Mouse (Mus musculus) midbrain, embryonic 10.5 days (tissue): ENCODE measurements around the gene Crb3. TPM values are rescaled to one million over a fixed set of nuclear protein-coding genes. Genes with fewer than 3 reads are reported as not detected.

Source experiments
- polyA plus RNA-seq: library from polyadenylated mRNA; unstranded; fragments of >200 nt; fragmentation: Nextera tagmentation; extraction: Ambion mirVana; gene quantifications from 2 replicates; pipeline ENCODE4 v1.2.1, GENCODE M21; 2016

Crb3 gene
- polyA plus RNA-seq, 1 experiment from 2014 or later, result 1.5 TPM

Other genes starting within 250 kb of the Crb3 start
- 9.8 TPM in 2 replicates for gene Rfx2, start 228.1 kb upstream of the Crb3 start, polyA plus RNA-seq
- gene Acsbg2, start 184.7 kb upstream of the Crb3 start, polyA plus RNA-seq, result not detected in 2 replicates
- gene 1700061G19Rik, start 183.6 kb upstream of the Crb3 start, polyA plus RNA-seq, result 0.48 and 0.66 TPM in 2 replicates
- 67.7 and 77.8 TPM in 2 replicates for gene Mllt1, start 123.7 kb upstream of the Crb3 start, polyA plus RNA-seq
- gene Acer1, start 77.0 kb upstream of the Crb3 start, polyA plus RNA-seq, result not detected in 2 replicates
- 173 and 174 TPM in 2 replicates for gene Clpp, start 68.8 kb upstream of the Crb3 start, polyA plus RNA-seq
- gene Alkbh7, start 61.8 kb upstream of the Crb3 start, polyA plus RNA-seq, result 40.2 and 41.3 TPM in 2 replicates
- 0.76 and 0.94 TPM in 2 replicates for gene Pspn, start 59.1 kb upstream of the Crb3 start, polyA plus RNA-seq
- gene Gtf2f1, start 47.8 kb upstream of the Crb3 start, polyA plus RNA-seq, result 81.2 and 83.3 TPM in 2 replicates
- gene Gm17949, start 47.6 kb upstream of the Crb3 start, polyA plus RNA-seq, result 0.39 and 0.52 TPM in 2 replicates
- gene Khsrp, start 27.6 kb upstream of the Crb3 start, polyA plus RNA-seq, result 45.4 and 53.7 TPM in 2 replicates
- 0.10 TPM in 1 of 2 replicates, not detected in the other for gene Slc25a41, start 17.5 kb upstream of the Crb3 start, polyA plus RNA-seq
- gene Slc25a23, start 758 bp downstream of the Crb3 start, polyA plus RNA-seq, result 10.4 and 12.6 TPM in 2 replicates
- gene Dennd1c, start 19.4 kb downstream of the Crb3 start, polyA plus RNA-seq, result 1.5 and 2.3 TPM in 2 replicates
- 68.7 and 128 TPM in 2 replicates for gene Tubb4a, start 28.7 kb downstream of the Crb3 start, polyA plus RNA-seq
- 11.7 and 12.3 TPM in 2 replicates for gene Tnfsf9, start 46.2 kb downstream of the Crb3 start, polyA plus RNA-seq
- gene Cd70, start 90.7 kb downstream of the Crb3 start, polyA plus RNA-seq, result 0.27 TPM in 1 of 2 replicates, not detected in the other
- gene Tnfsf14, start 135.1 kb downstream of the Crb3 start, polyA plus RNA-seq, result 0.06 and 0.21 TPM in 2 replicates
- 0.07 TPM in 1 of 2 replicates, not detected in the other for gene C3, start 169.0 kb downstream of the Crb3 start, polyA plus RNA-seq
- 23.9 and 26.0 TPM in 2 replicates for gene Gpr108, start 189.3 kb downstream of the Crb3 start, polyA plus RNA-seq
- gene Trip10, start 190.3 kb downstream of the Crb3 start, polyA plus RNA-seq, result 34.0 and 42.1 TPM in 2 replicates
- 1.9 and 2.0 TPM in 2 replicates for gene Vav1, start 220.0 kb downstream of the Crb3 start, polyA plus RNA-seq